Mouse (Mus musculus) limb, embryonic 14.5 days (tissue): ENCODE data around the gene Os9. TPM values are rescaled to one million over a fixed set of nuclear protein-coding genes. Genes with fewer than 3 reads are reported as not detected.

ENCODE experiments used
- ATAC-seq: fragments of 200-750 bp; cut with Nextera tagmentation; 2 replicates; pipeline ENCODE4 v1.8.0; 2017; ENCODE audit warnings: low read depth, moderate number of reproducible peaks, moderate TSS enrichment; ENCODE audit not compliant: low FRiP score
- DNase-seq: peaks from one replicate; pipeline ENCODE4 v3.0.0-alpha.2; 2015; ENCODE audit warnings: low spot score
- H3K27ac ChIP-seq: fragments of 300-500 bp; sonication (generic); replicated peaks from 2 replicates; pipeline ENCODE4 v1.5.1; 2014; ENCODE audit warnings: low read depth, mild to moderate bottlenecking, low read length, moderate library complexity, mixed read lengths
- H3K27me3 ChIP-seq: fragments of 300-500 bp; sonication (generic); 2 replicates; pipeline ENCODE4 v1.6.1; 2014; ENCODE audit warnings: low read length, mixed read lengths; ENCODE audit not compliant: control insufficient read depth, insufficient read depth
- H3K36me3 ChIP-seq: fragments of 300-500 bp; sonication (generic); 2 replicates; pipeline ENCODE4 v1.6.1; 2014; ENCODE audit warnings: mild to moderate bottlenecking, low read length, moderate library complexity, mixed read lengths; ENCODE audit not compliant: control insufficient read depth, insufficient read depth
- H3K4me1 ChIP-seq: fragments of 300-500 bp; sonication (generic); 2 replicates; pipeline ENCODE4 v1.6.1; 2014; ENCODE audit warnings: antibody characterized with exemption, low read length, mixed read lengths; ENCODE audit not compliant: control insufficient read depth, insufficient read depth
- H3K4me2 ChIP-seq: fragments of 300-500 bp; sonication (generic); replicated peaks from 2 replicates; pipeline ENCODE4 v1.6.1; 2014; ENCODE audit warnings: low read depth, mild to moderate bottlenecking, low read length, moderate library complexity; ENCODE audit not compliant: severe bottlenecking
- H3K4me3 ChIP-seq: fragments of 300-500 bp; sonication (generic); replicated peaks from 2 replicates; pipeline ENCODE4 v1.5.1; 2014; ENCODE audit warnings: low read length
- H3K9ac ChIP-seq: fragments of 300-500 bp; sonication (generic); 2 replicates; pipeline ENCODE4 v1.6.1; 2014; ENCODE audit warnings: mild to moderate bottlenecking, low read depth, low read length, moderate library complexity; ENCODE audit not compliant: severe bottlenecking
- H3K9me3 ChIP-seq: fragments of 300-500 bp; sonication (generic); 2 replicates; pipeline ENCODE4 v1.6.1; 2016; ENCODE audit warnings: low read length; ENCODE audit not compliant: control insufficient read depth
- POLR2A ChIP-seq: fragments of 200-500 bp; IDR thresholded peaks from 2 replicates; pipeline ENCODE4 v1.8.0; 2012; ENCODE audit warnings: inconsistent platforms, mild to moderate bottlenecking, moderate library complexity, borderline replicate concordance; ENCODE audit not compliant: insufficient read depth, insufficient read length; ENCODE audit errors: extremely low read depth
- WGBS: fragments of 180-500 bp; shearing (Covaris S2); extraction: QIAGEN DNeasy Blood & Tissue Kit; methylation state at CpG from one replicate; pipeline ENCODE4 v1.1.7; 2014; 5-methylcytosine and 5-hydroxymethylcytosine counted together
- polyA plus RNA-seq, 2 experiments: library from polyadenylated mRNA; depleted of rRNA in 1 of 2; stranded (reverse) in 1 of 2; unstranded in 1 of 2; fragments of >200 nt; fragmentation: Nextera tagmentation in 1 of 2; extraction: Ambion mirVana in 1 of 2; gene quantifications; 2 replicates each; pipeline versions ENCODE4 v1.2.1 to v1.2.3; 2012 to 2014

Gene Os9
- polyA plus RNA-seq, 2 experiments, result 54.7 to 61.0 TPM

DNA sequence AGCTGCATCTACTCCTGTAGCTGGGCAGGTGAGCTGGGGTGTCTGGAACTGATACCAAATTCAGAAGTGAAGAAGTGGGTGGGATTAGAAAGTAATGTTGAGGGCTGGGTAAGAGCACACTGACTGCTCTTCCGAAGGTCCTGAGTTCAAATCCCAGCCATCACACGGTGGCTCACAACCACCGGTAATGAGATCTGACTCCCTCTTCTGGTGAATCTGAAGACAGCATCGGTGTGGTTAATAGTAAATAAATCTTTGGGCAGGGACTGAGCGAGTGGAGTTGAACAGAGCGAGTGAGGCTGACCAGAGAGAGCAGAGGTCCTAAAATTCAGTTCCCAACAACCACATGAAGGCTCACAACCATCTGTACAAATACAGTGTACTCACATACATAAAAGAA is 35.3 kb downstream of the Os9 start:
- Histone ChIP-seq H3K36me3 (no peaks in the 10 kb centered on the region), H3K4me1 (no peaks in the 10 kb centered on the region; the same call in 1 of the 2 replicates), H3K27me3 (peaks cover 55% of the 10 kb centered on the region), H3K27ac (no peak overlapping the region), H3K9ac (no peak overlapping the region), H3K9me3 (no peaks in the 10 kb centered on the region), H3K4me2 (no peak overlapping the region), H3K4me3 (no peak overlapping the region)
- TF ChIP-seq POLR2A, result no peak
- DNase-seq (no peak), ATAC-seq (no peak)
- WGBS, result 73% methylated on average over 6 of the region's 6 CpGs

DNA sequence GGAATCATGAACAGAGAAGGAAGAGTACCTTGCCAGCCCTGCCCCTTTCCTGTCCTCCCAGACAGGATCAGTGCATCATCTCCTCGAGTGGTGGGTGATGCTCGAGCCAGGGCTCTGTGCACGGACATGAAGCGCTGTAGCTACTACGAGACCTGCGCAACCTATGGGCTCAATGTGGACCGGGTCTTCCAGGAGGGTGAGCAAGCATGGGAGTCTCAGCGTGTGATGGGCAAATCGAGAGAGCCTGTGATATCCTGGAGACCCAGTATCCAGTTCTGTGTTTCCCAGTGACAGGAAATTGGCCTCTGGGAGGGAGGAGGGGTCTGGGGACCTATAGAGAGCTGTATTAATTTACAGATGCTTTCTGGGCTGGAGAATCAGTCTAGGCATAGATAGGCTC is 35.9 kb downstream of the Os9 start:
- H3K4me1 ChIP-seq, result peaks cover under 1% of the 10 kb centered on the region; the same call in 1 of the 2 replicates
- no peak for DNase-seq
- no peaks in the 10 kb centered on the region for H3K9me3 ChIP-seq
- H3K4me3 ChIP-seq, result no peak overlapping the region
- H3K9ac ChIP-seq, result no peak overlapping the region
- H3K27me3 ChIP-seq, result peaks cover 55% of the 10 kb centered on the region
- no peaks in the 10 kb centered on the region for H3K36me3 ChIP-seq
- WGBS, result 76% methylated on average over 9 of the region's 9 CpGs
- no peak for TF ChIP-seq POLR2A
- H3K27ac ChIP-seq, result no peak overlapping the region
- no peak overlapping the region for H3K4me2 ChIP-seq
- ATAC-seq, result no peak

DNA sequence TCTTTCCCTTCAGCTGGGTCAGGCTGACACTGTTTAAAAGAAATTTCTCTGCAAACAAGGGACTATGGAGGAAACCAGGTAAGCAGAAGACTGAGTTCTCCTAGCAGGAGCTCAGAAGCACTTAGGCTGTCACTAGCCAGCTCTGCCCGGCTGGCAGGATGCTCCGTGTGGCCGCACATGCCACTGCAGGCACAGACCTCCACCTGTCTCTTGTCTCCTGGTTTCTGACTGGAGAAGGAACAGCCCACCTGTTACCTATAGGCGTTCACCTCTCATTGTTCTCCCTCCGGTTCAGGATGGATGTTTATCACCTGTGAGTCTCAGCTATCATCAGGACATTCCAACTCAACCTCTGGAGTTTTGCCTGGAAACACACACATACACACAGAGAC is 37.0 kb downstream of the Os9 start:
- 41% methylated on average over 5 of the region's 5 CpGs for WGBS

DNA sequence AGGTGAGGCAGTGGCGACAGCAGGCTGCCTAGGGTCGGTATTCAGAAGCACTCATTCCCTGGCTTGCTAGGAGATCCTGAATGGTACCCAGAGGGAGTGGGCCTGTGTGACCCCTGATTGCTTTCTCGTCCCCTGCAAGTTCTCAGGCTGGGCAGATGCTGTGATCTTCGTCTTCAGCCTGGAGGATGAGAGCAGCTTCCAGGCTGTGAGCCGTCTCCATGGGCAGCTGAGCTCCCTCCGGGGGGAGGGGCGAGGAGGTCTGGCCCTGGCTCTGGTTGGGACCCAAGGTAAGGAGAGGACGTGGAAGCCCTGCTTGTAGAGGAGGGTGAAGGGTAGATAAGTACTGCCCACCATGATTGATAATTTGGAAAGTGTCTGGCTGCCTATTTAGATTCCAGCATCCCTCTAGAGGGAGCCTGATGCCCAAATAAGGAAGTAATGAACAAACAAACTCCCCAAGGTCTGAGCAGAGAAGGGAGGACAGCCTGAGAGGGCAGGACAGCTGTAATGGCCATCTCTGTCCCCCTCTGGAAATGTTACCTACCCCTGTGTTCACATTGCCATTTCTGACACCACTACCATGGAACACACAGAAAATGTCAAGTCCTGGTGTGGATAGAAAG is 37.5 kb downstream of the Os9 start:
- H3K27me3 ChIP-seq, result peaks cover 58% of the 10 kb centered on the region
- H3K4me1 ChIP-seq, result peaks cover 6% of the 10 kb centered on the region; the same call in 1 of the 2 replicates
- 19% methylated on average over 8 of the region's 8 CpGs for WGBS
- no peak overlapping the region for H3K27ac ChIP-seq
- H3K4me3 ChIP-seq, result no peak overlapping the region
- no peaks in the 10 kb centered on the region for H3K9me3 ChIP-seq
- no peak overlapping the region for H3K4me2 ChIP-seq
- TF ChIP-seq POLR2A, result no peak
- H3K36me3 ChIP-seq, result no peaks in the 10 kb centered on the region
- DNase-seq (no peak), ATAC-seq (no peak)
- no peak overlapping the region for H3K9ac ChIP-seq

More for the DNA sequence above, 37.0 kb downstream of the Os9 start:
- no peaks in the 10 kb centered on the region for H3K36me3 ChIP-seq
- peaks cover 55% of the 10 kb centered on the region for H3K27me3 ChIP-seq
- no peak for ATAC-seq
- H3K9me3 ChIP-seq, result no peaks in the 10 kb centered on the region
- no peak overlapping the region for H3K4me3 ChIP-seq
- H3K4me2 ChIP-seq, result no peak overlapping the region
- no peak for DNase-seq
- H3K27ac ChIP-seq, result no peak overlapping the region
- TF ChIP-seq POLR2A, result no peak
- no peak overlapping the region for H3K9ac ChIP-seq
- peaks cover 5% of the 10 kb centered on the region; the same call in 1 of the 2 replicates for H3K4me1 ChIP-seq

DNA sequence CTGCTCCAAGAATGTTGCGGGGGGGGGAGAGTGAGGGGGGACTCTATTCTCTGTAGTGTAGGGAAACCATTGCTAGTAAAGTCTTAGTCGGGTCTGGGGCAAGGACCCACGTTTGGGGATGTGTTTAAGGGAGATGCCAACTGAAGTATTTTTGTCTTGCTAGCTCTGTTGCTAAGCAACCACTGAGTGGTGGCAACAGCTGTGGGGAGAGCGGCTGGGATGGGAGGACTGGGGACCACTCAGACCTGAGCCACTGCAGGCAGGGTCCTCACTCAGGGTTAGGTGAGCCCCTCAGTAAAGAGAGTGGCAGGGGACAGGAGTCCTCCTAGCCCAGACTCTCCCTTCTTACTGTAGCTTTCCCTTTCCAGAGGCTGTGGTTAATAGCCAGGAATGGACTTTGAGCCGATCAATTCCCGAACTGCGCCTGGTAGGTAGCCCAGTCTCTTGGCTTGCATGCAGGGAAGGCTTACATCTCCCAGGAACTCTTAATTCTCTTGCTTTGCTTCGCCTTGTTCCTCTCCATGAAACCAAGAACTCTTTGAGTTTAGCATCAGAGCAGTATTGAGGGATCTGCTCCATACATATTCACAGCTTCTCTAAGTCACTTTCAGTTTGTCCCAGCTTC is 38.8 kb downstream of the Os9 start:
- Histone ChIP-seq H3K4me2 (no peak overlapping the region), H3K9me3 (no peaks in the 10 kb centered on the region), H3K27me3 (peaks cover 71% of the 10 kb centered on the region), H3K4me1 (peaks cover 9% of the 10 kb centered on the region; the same call in 1 of the 2 replicates), H3K9ac (no peak overlapping the region), H3K4me3 (peak overlapping the region; percentile 14; the same call in 1 of the 2 replicates), H3K27ac (no peak overlapping the region), H3K36me3 (no peaks in the 10 kb centered on the region)
- WGBS, result 32% methylated on average over 8 of the region's 8 CpGs
- DNase-seq, result peak; percentile 66
- no peak for TF ChIP-seq POLR2A
- ATAC-seq, result peak; percentile 76
